Mouse (Mus musculus) limb, embryonic 10.5 days (tissue): Measurements from ENCODE around the gene Gm6710. TPM values are rescaled to one million over a fixed set of nuclear protein-coding genes. Genes with fewer than 3 reads are reported as not detected.
"Not testable (repeated sequence)": the region's sequence is repeated elsewhere in the genome, so short reads cannot be mapped to it uniquely, and the experiment has no call there.

ENCODE experiments used
- DNase-seq: peaks from one replicate; pipeline ENCODE4 v3.0.0-alpha.2; 2017; ENCODE audit warnings: low spot score
- H3K27ac ChIP-seq: fragments of 300-500 bp; sonication (generic); 2 replicates; pipeline ENCODE4 v1.5.1; 2016; ENCODE audit warnings: mild to moderate bottlenecking
- H3K27me3 ChIP-seq: fragments of 300-500 bp; sonication (generic); 2 replicates; pipeline ENCODE4 v1.6.1; 2016; ENCODE audit warnings: low read depth, mild to moderate bottlenecking; ENCODE audit not compliant: poor library complexity, severe bottlenecking
- H3K36me3 ChIP-seq: fragments of 300-500 bp; sonication (generic); 2 replicates; pipeline ENCODE4 v1.6.1; 2016; ENCODE audit warnings: mild to moderate bottlenecking, moderate library complexity
- H3K4me1 ChIP-seq: fragments of 300-500 bp; sonication (generic); 2 replicates; pipeline ENCODE4 v1.6.1; 2016
- H3K4me3 ChIP-seq: fragments of 300-500 bp; sonication (generic); 2 replicates; pipeline ENCODE4 v1.5.1; 2016; ENCODE audit warnings: mild to moderate bottlenecking, moderate library complexity
- H3K9me3 ChIP-seq: fragments of 300-500 bp; sonication (generic); replicated peaks from 2 replicates; pipeline ENCODE4 v1.6.1; 2016; ENCODE audit warnings: mild to moderate bottlenecking
- WGBS: fragments of 180-500 bp; shearing (Covaris S2); methylation state at CpG from one replicate; pipeline ENCODE4 v1.1.7; 2016; 5-methylcytosine and 5-hydroxymethylcytosine counted together
- polyA plus RNA-seq: library from polyadenylated mRNA; unstranded; fragments of >200 nt; fragmentation: Nextera tagmentation; extraction: Ambion mirVana; gene quantifications from 2 replicates; pipeline ENCODE4 v1.2.1, GENCODE M21; 2016

Gm6710 gene
- polyA plus RNA-seq = 20.3 and 23.1 TPM in 2 replicates

DNA sequence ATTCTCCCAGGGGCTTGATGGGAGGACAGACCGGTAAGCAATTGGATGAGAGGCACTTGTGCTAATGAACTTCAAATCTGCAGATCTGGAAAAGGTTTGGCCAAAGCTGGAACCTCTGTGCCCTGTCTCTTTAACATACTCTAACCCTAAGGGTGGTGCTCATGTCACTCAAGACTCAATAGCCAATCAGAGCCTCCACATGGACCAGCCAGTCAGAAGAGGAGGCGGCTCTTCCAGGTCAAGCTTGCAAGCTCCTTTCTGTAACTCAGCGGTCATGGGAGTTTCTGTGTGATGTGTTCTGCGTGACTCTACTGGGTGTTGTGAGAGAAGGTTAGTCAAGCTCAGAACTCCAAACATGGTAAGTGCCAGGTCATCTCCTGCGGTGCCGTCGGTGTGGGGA lies at the start of gene Gm6710:
TSS of gene Gm6710 (plus strand) at position 196 of the 400 bp plus-strand sequence.
- not testable (repeated sequence) for H3K9me3 ChIP-seq, H3K27me3 ChIP-seq, H3K4me3 ChIP-seq, H3K4me1 ChIP-seq, H3K27ac ChIP-seq, H3K36me3 ChIP-seq, DNase-seq
- WGBS = no CpG with 5 or more reads among the region's 7 CpGs

Other genes with a start within 250 kb of the Gm6710 start
- gene Gm11007, start 225.2 kb upstream of the Gm6710 start, polyA plus RNA-seq = not detected in 2 replicates
- gene Zfp969, start 165.6 kb upstream of the Gm6710 start, polyA plus RNA-seq = 6.8 and 10.3 TPM in 2 replicates
- not detected in 2 replicates for gene Gm2007, start 127.7 kb upstream of the Gm6710 start, polyA plus RNA-seq
- 0.26 and 1.1 TPM in 2 replicates for gene Gm14288, start 68.1 kb upstream of the Gm6710 start, polyA plus RNA-seq
- 5.3 and 6.8 TPM in 2 replicates for gene Zfp966, start 61.9 kb downstream of the Gm6710 start, polyA plus RNA-seq
- 30.4 and 30.7 TPM in 2 replicates for gene Gm2026, start 96.1 kb downstream of the Gm6710 start, polyA plus RNA-seq